Mouse (Mus musculus) kidney, postnatal 36 days (tissue): ENCODE data around the gene Lrrc8e.

Experiments used
- DNase-seq, 2 experiments: peaks; one replicate each; pipeline ENCODE4 v3.0.0; 2021 to 2022; ENCODE audit warnings: mixed read lengths in 2 of 2

The Lrrc8e gene

DNA sequence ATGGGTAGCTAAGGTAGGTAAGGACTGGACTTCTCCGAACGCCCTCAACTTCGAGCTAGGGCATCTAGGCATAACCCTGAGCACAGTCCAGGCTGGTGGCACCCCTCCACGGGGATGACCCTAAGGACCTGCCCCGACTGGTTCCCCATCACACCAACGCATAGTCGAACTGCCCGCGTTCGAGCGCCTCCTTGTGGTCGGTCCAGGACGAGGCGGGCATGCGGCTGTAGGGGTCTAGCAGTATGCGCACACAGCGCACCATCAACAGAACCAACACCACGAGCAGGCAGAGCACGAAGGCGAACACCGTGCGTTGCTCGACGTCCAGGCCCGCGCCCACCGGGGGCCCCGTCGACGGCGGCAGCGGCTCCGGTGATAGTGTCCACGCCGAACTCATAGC, 31.6 kb downstream of the Lrrc8e start:
- peak; percentile 50 to 81 for DNase-seq

DNA sequence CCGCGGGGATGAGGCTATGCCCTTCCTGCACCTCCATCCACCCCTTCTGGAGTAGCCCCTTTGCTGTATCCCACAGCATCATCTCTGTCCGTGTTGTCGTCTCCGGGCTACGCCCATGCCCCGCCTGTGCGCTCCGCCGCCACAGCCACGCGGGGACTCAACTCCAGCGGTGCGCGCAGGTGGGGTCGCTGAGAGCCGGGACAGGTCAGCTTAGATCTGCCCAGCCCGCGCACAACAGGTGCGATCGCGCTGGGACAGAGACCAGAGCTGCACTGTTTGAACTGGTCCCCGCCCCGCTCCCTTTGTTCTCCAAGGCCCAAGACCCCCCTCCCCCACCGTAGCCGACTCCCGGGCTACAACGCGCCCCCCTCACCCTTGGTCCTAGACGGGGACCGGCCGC, 32.1 kb downstream of the Lrrc8e start:
- peak in 1 of 2 experiments; percentile 49 for DNase-seq

DNA sequence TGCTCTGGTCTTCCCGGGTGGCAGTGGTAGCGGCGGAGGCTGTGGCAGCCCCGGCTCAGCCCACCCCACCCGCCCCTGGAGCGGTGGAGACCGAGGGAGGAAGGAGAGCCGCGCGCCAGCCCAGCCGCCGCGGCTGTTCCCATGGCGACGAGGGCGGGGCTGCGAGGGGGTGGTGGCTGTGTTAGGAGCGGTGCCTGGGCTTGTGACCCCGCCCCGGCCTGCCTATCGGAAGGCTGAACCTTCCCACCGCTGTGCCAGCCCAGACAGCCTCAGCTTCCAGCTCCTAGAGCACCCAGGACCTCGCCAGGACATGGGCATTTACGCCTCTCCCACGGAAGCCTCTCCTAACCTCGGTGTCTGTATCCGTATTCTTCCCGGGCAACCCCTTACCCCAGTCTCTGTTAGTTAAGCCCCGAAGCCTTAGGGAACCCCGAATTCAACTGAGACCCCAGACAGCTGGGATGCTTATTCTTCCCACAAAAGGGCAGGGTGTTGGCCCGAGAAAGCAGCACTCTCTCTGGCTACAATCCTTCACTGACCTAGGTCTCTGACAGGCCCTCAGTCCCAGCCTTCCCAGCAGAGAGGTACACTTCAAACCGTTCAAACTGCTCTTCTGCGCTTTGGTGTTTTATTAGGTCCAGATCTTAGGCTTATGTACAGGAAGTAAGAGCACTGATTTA, 32.6 kb downstream of the Lrrc8e start, which contains the start of gene Ctxn1:
Gene Ctxn1 (minus strand): TSS at position 150 of the 680 bp plus-strand sequence.
- peak; percentile 97 to 99 for DNase-seq

DNA sequence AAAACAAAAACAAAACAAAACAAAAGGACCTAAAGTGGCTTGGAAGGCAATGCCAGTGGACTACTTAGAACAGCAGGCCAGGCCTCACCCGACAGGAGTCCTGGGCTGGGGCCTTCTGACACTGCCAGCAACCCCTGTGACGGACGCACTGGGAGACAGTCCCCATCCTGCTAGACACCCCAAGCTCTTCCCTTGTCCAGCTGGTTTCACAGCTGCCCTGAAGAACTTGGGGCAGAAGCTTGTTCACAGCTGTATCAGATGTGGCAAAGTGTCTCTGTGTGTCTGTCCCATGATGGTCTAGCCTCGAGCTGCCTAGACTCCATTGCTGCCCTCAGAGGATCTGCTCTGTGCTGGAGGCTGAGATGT, 33.2 kb downstream of the Lrrc8e start:
- no peak for DNase-seq

DNA sequence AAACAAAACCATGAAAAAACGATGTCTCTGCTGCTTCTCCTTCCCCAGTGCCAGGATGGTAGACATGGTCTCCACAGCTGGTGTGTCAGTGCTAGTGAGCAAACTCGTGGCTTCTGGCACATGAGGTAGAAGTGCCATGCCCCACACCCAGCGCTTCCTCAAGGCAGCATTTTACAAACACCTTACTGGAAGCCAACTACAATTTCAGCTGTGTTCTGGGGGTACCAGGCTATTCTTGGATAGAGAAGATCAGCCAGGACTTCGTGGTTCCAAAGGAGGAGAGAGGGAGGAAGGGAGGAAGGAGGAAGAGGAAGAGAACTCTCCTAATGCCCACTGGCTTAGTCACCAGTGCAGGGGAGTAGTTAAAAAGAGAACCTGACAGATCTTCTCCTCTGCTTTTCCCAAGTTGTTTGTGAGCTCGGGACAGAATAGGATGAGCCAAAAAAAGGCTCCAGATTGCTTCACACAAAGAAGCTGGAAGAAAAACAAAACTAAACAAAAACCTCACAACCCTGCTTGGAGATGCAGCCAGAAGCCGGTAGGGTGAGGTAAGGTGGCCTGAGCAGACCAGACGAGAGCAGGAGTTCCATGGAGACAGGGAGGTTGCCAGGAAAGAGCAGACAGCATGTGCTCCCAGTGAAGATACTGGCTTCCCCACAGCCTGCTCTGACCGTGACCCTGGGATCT, 36.6 kb downstream of the Lrrc8e start:
- DNase-seq, result no peak

DNA sequence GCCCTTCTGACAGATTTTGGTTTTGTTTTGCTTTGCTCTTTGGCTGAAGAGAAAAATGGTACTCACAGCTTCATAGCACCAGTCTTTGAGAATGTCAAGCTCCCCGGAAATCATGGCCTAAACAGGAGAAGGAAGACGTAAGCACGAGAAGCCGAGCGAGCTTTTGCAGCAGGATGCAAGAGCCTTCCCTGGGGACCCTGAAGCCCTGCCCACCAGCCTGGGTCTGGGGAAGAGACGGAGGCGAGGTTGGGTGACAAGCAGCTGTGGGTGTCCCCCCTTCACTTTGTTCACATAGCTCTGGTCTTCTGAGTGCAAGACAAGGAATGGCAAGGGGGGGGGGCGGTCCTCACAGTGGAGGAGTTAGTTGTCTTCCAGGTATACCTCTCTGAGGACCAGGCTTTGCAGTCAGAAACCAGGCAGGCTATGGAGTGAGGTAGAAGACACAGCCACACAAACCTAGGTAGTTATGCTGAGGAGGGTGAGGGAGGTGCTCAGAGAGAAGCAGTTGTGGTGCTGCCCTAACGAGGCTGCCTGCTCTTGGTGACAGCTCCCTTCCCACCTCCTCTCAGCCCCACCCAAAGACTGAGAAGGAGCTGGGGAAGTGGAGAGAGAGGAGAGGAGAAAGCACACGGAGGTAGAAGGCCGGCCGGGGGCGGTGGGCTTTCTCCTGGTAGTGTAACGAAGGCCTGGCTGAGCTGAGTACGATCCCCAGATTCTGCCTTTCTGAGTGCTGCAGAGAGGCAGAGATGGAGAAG, 38.7 kb downstream of the Lrrc8e start:
- DNase-seq, result no peak

DNA sequence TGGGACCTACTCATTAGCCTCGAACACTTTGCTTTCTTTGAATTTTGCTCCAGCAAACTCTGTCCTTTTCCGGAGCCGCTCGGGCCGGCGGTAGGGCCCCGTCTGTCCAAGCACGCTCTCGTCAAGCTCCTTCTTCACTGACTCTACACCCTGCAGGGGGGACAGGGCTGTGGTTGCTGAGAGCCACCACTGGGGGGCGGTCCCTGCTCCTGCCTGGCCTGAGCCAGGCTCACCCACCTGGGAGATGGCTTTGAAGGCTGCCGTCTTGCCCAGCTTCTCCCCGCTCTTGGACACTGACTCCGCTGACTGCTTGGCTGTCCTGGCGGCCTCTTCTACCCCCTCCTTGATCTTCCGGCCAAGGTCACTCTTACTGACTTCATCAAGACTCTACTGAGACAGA, 41.0 kb downstream of the Lrrc8e start:
- peak in 1 of 2 experiments; percentile 56 for DNase-seq

DNA sequence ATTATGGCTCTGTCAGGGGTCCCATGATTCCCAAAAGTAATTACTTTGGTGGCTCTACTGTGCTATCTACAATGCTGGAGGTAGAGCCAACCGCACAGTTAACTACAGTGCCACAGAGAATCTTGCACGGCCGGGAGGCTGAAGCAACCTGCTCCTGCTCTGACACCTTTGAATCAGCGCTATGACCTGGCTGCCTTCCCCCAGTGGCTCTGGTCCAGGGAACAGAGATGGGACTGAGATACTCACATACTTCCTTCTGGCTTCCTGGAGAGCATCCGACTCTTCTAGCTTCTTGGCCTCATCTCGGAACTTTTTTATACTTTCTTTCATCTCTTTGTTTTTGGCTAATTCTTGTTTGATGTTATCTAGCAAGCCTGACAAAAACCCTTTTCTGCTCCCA, 43.0 kb downstream of the Lrrc8e start:
- no peak for DNase-seq

DNA sequence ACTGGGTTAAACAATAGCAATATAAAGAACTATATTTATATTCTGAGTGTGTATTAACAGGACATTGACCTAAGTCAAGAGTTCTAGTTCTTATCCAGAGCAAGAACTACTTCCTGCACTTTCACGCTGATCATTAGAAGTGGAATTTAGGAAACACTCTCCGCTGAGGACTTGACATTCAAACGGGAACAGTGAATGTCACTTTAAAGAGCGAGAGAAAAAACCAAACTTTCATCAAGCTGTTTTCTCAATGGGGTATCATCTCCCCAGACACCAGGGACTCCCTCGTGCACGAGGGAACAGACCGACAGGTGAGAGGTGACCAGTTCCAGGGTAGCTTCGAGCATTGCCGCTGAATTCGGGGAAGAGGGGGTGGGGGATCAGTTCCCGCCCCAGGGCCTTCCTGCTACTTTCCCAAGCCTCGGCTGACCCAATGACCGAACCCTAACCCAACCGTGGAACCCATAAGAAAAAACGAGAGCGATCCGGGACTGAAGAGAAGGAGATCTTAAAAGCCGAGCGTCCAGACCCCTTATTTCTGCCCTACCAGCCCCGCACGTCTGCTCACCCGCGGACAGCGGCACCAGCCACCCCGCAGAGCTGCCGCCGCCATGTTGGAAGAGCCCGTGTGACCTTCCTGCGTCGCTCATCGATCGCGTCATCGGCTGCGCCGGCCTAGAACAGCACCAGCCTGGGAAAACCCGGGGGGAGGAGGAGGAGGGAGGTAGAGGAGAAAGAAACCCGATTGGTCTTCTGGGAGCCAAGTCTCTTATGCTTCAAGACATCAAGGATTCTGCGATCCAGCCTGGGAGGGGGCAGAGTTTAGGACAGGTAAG, 48.9 kb downstream of the Lrrc8e start, which contains the start of gene Timm44:
Gene Timm44 (minus strand): TSS at position 639 of the 836 bp plus-strand sequence.
- DNase-seq, result peak; percentile 98 to 99

DNA sequence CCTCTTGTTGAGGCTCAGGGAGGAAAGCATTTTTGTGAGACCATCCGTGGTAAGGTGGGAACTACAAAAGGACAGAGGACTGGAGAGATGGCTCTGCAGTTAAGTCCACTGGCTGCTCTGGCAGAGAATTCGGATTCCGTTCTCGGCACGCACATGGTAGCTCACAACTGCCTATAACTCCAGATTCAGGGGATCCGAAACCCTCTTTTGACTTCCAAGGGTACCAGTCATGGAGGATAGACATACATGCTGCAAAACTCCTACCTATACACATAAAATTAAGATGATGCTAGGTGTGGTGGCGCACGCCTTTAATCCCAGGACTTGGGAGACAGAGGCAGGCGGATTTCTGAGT, 49.5 kb downstream of the Lrrc8e start:
- DNase-seq, result no peak
